Mouse (Mus musculus): ENCODE data around the gene Ano7. TPM values are rescaled to one million over a fixed set of nuclear protein-coding genes. Genes with fewer than 3 reads are reported as not detected.

Gene Ano7
- not detected for polyA plus RNA-seq (2017; shearing (Covaris generic))

DNA sequence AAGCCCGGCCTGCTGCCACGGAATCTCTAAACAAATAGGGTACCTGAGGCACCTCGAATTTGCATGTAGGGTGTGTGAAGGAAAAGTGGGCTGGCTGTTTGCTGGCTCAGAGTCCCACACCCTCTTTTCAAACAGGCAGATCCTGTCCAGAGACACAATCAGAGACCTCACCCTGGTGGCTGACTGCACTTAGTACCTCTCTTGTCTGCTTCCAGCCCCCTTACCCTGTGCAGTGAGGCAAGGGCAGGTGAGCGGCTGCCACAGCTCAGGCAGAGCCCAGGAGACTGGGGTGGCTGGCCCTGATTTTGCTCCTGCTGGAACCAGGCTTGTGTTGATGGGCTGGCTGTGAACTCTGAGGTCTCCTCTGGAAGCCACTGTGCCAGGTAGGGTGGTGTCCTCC is at the start of gene Ano7:
Gene Ano7 (plus strand): TSS at position 266 of the 400 bp plus-strand sequence.

GRCm38 (mm10) chr1:93342648-93343503 is 30.9 kb upstream of the Ano7 start, which contains the start of the genes Ppp1r7 and Pask:
Gene Ppp1r7 (plus strand): TSS chr1:93342854.
Gene Pask (minus strand): TSS chr1:93343482.

Other genes starting within 250 kb of the Ano7 start
- gene Agxt, start 238.7 kb upstream of the Ano7 start, polyA plus RNA-seq (2017; shearing (Covaris generic)), result not detected
- not detected for gene 2310007B03Rik, start 213.0 kb upstream of the Ano7 start, polyA plus RNA-seq (2017; shearing (Covaris generic))
- 0.05 TPM for gene Crocc2, start 205.2 kb upstream of the Ano7 start, polyA plus RNA-seq (2017; shearing (Covaris generic))
- gene Sned1, start 138.1 kb upstream of the Ano7 start, polyA plus RNA-seq (2017; shearing (Covaris generic)), result not detected
- 4.8 TPM for gene Mterf4, start 68.0 kb upstream of the Ano7 start, polyA plus RNA-seq (2017; shearing (Covaris generic))
- gene Ppp1r7, start 31.1 kb upstream of the Ano7 start, polyA plus RNA-seq (2017; shearing (Covaris generic)), result 39.8 TPM
- gene Pask, start 30.4 kb upstream of the Ano7 start, polyA plus RNA-seq (2017; shearing (Covaris generic)), result 0.56 TPM
- gene Hdlbp, start 104.9 kb downstream of the Ano7 start, polyA plus RNA-seq (2017; shearing (Covaris generic)), result 76.5 TPM
- 2.6 TPM for gene Farp2, start 138.1 kb downstream of the Ano7 start, polyA plus RNA-seq (2017; shearing (Covaris generic))